Mouse (Mus musculus): ENCODE data around the gene Dact2.

Dact2 gene

GRCm38 (mm10) chr17:14175019-14175418 lies 29.1 kb downstream of the Dact2 start:
- no peak for DNase-seq (ENCODE audit: low read depth, low spot score)

- DNase-seq (ENCODE audit: low read depth, low spot score): no peak
Observed at GRCm38 (mm10) chr17:14174401-14174800, 29.7 kb downstream of the Dact2 start.

- DNase-seq (ENCODE audit: low read depth, low spot score): peak; percentile 33
Observed at GRCm38 (mm10) chr17:14173459-14173858, 30.6 kb downstream of the Dact2 start.

GRCm38 (mm10) chr17:14172731-14173130 lies 31.4 kb downstream of the Dact2 start:
- DNase-seq (ENCODE audit: low read depth, low spot score): no peak

GRCm38 (mm10) chr17:14172184-14172583 lies 31.9 kb downstream of the Dact2 start:
- no peak for DNase-seq (ENCODE audit: low read depth, low spot score)

- no peak for DNase-seq (ENCODE audit: low read depth, low spot score)
Observed at GRCm38 (mm10) chr17:14170961-14171479, 33.1 kb downstream of the Dact2 start.

GRCm38 (mm10) chr17:14169431-14169830 lies 34.7 kb downstream of the Dact2 start:
- peak; percentile 54 for DNase-seq (ENCODE audit: low read depth, low spot score)

GRCm38 (mm10) chr17:14167594-14167993 lies 36.5 kb downstream of the Dact2 start:
- no peak for DNase-seq (ENCODE audit: low read depth, low spot score)

GRCm38 (mm10) chr17:14166746-14167432 lies 37.2 kb downstream of the Dact2 start:
- peak; percentile 41 for DNase-seq (ENCODE audit: low read depth, low spot score)

- DNase-seq (ENCODE audit: low read depth, low spot score): no peak
Observed at GRCm38 (mm10) chr17:14165934-14166610, 38.0 kb downstream of the Dact2 start.

- DNase-seq (ENCODE audit: low read depth, low spot score): no peak
Observed at GRCm38 (mm10) chr17:14165332-14165876, 38.7 kb downstream of the Dact2 start.

GRCm38 (mm10) chr17:14160846-14161245 lies 43.3 kb downstream of the Dact2 start:
- DNase-seq (ENCODE audit: low read depth, low spot score): no peak

- DNase-seq (ENCODE audit: low read depth, low spot score): no peak
Observed at GRCm38 (mm10) chr17:14157779-14158195, 46.3 kb downstream of the Dact2 start.
